Mouse (Mus musculus): ENCODE measurements at regions not wholly inside any gene's neighbourhood (a gene's known extent, or its start where the extent isn't known, plus 50 kb on each side); places are given as distances from the start of the nearest gene placed in this dataset.
A peak's percentile ranks its signal among the peaks of the same experiment; 100 is the strongest.

DNA sequence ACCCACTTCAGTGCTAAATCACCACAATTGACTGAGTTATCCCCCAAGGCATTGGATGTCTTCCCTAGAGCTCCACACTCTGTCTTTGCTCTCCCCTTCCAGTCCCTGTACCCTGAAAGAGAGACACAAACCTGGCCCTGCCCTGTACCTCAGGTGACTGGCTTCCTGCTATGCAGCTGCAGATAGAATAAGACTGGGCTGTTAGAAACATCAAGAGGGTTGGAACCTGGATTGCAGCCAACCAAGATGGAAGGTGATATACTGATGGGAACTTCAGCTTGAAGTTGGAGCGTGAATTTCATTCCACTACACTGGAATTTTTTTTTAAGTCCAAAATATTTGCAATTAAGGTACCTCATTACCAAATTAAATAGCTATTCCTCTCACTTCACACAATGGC lies 379.0 kb upstream of the Mgmt start:
- DNase-seq (ENCODE audit: low read depth, low spot score): no peak

DNA sequence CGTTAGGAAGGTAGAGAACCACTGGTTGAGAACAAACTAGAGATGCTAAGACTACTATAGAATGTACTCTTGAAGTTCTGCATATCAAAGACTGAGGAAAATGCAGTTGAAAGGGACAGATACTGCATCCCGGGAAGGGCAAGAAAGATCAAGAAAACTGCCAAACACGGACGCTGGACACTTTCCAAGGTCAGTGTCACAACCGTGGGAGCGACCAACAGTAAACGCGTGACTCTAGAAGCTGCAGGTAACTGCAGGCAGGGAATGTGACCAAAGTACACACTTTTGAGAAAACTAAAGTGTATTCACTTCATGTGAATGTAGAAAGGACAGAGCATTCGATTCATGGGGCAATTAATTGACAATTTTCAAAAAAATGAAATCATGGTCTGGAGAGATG lies 368.6 kb upstream of the Mgmt start:
- DNase-seq (ENCODE audit: low read depth, low spot score): no peak

DNA sequence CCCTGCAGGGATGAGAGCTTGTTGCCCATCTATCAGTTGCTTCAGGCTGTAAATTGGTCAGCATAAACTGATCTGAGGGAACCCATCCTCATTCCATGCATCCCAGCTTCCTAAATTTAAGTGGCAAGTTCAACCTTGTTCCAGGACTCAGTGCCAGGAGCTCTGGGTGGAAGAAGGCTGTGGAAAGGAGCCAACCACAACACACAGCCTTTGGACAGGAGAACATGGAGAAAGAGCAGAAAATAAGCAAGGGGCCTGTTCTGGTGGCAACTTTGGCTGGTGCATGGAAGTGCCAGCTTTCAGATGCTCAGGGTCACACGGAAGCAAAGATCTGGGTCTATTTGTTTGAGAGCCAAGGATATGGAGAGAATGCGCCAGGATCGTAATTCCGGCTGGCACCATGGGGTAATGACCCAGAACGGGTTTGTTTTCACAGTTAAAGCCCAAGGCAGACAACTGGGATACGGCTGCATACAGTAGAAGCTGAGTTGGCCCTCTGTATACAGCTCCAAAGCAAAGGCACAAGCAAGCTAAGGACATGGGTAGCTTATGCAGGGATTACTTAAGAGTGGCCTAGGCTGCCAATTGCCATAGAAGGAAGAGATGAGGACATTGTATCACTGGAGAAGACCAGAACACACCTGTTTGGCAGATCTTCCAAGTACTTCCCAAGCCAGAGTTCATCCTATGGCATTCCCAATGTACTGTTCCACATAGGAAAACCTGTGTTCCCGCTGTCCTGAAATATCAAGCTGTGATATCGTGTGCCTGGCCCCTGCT lies 364.2 kb upstream of the Mgmt start:
- no peak for DNase-seq (ENCODE audit: low read depth, low spot score)

DNA sequence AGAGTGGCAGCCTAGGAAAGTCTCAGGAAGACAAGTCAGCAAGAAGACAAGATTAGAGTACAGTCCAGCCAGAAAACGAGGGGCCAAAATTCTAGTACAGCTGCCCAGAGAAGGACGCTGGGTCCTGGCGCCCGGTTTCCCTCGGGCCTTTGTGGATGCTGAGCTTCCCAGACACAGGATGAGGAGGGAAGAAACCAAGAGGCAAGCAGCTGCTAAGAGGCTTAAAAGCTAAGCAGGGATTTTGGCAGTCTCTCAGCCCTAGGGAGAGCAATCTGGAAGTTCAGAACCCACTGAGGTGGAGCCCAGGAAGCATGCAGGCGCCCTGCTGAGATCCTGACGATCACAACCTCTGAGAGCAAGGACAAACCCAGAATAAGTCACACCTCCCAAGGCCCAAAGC lies 363.1 kb upstream of the Mgmt start:
- peak; percentile 50 for DNase-seq (ENCODE audit: low read depth, low spot score)

DNA sequence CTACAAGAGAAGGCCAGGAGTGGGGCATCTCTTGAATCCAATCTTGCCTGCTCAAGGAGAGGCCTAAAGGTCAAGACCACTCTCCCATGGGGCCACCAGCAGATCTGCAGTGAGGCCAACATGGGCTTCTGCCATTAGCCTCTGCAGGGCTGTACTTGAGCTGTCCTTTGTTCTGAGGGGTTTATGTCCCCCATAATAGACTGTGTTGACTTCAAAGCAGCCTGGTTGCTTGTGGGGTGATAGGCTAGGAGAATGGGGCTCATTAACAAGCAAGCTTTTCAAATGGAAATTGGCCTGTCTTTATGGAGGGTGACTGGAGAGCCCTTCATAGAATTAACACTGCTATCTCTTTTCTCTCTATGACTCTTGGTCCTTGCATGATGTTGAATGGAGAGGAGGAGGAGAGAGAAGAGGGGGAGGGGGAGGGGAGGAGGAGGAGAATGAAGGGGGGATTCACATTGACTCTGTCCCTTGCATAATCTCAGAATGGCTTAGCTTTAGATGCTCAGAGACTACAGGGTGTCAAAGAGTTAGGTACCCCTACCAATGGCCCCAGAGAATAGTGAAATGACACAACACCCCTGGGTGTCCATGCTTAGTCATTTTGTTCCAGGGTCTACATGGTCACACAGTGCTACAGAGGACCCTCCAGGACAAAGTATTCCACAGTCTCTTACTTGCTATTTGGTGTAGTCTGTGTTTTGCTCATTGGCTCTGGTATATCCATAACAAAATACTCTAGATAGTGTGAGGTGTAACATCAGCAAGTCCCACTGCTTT lies 352.3 kb upstream of the Mgmt start:
- DNase-seq (ENCODE audit: low read depth, low spot score): no peak

DNA sequence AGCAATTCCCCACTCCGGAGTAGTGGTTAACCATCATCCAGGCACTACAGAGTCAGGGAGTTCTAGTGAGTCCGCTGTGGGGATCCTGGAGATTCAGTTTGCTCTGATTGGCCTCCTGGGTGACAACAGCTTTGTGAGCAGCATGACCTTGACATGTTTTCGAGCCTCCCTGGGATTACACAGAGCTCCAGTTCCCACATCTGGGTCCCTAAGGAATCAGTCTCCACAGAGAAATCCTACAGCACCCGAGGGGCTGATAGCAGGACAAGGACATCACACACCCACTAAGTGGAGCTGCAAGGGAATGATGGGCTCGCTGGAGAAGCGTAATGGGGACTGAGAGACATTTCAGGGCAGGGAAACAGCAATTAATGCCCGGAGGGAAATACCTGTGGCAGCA lies 351.5 kb upstream of the Mgmt start:
- DNase-seq (ENCODE audit: low read depth, low spot score): no peak

DNA sequence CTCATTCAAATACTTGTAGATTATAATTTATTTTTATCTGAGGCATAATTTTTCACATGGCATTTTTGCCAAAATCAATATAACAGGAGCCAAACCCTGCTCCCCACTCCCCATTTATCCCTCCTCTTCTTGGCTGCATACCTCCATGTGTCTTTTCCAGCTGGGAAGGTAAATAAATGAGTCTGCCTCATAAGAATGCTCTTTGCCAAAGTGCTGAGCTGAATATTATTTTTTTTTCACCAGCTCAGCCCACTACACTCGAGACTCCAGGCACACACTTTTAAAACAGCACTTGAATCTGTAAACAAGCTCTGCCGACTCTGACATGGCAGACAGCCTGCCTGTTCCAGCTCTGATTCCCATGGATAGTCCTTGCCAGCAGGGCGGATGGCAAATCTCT lies 346.6 kb upstream of the Mgmt start:
- DNase-seq (ENCODE audit: low read depth, low spot score): no peak

DNA sequence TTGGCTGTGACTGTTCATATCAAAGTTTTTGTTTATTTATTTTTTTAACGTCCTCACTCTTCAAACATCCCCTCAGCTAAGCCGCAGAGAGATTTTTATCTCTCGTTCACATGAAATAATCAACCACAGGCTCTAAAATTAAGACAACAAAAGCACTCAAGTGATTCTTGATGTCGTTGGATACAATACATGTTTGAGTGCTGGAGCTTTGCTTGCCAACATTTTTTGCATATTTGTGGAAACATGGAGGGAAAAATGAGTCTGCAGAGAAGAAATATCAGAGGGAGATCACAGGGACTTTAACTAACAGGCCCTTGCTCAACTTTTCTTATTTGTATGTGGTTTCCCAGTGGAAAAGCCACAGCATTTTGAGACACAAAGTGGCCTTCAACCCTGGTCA lies 338.0 kb upstream of the Mgmt start:
- no peak for DNase-seq (ENCODE audit: low read depth, low spot score)

DNA sequence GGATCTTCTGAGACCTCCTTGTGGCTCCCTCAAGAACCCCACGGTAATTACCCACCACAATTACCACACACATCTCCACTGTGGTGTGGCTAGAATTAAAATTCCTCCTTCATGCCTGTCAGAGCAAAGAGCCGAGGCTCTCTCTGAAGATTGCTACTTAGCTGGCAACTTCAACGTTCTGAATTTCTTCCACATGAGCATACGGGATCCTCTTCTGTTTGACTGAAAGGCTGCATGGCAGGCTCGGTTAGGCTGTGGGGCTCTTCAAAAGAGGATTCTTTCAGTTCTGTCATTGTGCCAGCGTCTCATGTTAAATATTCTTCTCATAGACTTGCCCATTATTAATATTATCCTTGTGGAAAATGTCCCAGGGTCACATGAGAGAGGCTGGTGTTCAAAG lies 334.9 kb upstream of the Mgmt start:
- DNase-seq (ENCODE audit: low read depth, low spot score): no peak

DNA sequence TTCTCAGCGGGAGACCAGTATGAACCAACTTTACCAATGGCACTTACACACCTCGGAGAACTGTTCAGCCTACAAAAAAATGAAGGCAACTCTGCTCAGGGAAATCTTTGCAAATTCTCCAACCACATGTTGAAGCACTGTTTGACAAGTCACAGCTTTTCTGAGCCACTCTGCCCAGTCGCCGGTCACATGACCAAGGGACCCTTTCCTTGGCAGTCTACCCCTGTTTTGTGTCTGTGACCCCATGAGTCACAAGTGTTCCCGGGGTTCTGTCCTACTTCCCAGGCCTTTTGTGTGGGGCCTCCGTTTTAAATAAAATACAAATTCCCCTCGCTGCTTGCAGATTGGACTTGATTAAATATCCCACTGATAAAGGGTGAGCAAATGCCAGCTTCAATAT lies 323.5 kb upstream of the Mgmt start:
- no peak for DNase-seq (ENCODE audit: low read depth, low spot score)

DNA sequence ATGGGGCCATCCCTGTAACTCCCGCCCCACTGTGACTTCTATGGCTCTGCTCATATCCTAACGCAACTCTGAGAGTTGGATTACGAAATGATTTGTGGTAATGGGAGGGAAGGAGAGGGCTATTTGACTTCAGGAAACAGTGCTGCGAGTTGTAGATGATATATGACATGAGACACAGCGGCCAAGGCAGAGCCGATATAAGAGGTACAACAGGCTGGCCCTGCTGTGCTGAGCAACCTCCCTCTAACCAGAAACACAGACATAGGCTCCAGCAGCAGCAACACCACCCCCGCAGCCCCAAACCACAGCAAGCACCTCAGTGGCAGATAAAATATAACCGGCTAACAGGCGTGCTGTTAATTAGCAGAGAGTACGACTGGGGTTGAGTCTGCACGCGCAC lies 312.5 kb upstream of the Mgmt start:
- DNase-seq (ENCODE audit: low read depth, low spot score): no peak

DNA sequence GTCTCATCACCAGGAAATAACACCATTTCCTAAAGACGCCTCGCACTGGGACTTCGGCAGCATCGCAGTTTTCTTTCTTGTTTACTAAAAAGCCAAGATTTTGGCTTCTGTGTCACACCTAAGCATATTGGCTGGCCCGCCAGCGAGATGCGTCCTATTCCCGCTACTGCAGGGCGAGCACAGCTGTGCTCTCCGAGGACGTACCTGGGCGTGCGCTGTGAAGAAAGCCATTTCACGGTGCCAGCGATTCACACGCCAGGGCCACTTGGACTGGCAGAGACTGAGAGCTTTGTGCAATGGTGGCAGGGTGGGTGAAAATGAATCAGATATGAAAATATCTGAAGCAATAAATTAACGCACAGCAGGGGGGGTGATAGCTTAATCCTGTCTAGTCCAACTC lies 310.1 kb upstream of the Mgmt start:
- DNase-seq (ENCODE audit: low read depth, low spot score): peak; percentile 26

DNA sequence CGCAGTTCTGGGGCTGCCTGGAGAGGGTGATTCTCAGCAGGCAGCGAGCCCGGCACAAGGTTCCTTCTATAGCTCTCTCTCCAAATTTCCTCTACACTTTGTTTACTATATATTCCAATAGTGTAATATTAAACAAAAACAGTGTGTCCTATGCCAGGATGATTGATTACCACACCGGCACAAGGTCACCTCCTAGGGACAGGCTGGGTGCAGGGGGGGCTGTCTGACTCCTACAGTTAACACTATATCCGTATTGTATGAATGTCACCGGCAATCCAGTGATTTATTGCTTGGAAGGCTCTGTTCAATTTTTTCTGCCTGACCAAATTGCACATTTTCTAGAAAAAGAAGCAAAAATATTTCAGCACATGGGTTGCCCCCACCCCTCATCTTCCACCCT lies 305.9 kb upstream of the Mgmt start:
- DNase-seq (ENCODE audit: low read depth, low spot score): no peak

DNA sequence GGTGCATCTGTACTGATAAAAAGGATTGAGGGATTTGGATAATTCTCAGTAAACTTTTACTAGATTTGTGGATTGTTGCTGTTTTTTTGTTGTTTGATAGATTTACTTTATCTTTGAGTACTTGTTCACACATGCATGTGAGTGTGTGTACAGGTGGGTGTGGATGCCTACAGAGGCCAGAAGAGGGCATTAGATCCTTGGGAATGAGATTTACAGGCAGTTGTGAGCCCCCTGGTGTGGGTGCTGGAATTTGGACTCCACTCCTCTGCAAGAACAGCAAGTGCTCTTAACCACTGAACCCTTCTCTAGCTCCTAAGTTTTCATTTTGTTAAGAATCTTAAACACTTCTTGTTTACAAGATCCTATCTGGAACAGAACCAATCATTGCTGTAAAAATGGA lies 303.5 kb upstream of the Mgmt start:
- DNase-seq (ENCODE audit: low read depth, low spot score): peak; percentile 59

DNA sequence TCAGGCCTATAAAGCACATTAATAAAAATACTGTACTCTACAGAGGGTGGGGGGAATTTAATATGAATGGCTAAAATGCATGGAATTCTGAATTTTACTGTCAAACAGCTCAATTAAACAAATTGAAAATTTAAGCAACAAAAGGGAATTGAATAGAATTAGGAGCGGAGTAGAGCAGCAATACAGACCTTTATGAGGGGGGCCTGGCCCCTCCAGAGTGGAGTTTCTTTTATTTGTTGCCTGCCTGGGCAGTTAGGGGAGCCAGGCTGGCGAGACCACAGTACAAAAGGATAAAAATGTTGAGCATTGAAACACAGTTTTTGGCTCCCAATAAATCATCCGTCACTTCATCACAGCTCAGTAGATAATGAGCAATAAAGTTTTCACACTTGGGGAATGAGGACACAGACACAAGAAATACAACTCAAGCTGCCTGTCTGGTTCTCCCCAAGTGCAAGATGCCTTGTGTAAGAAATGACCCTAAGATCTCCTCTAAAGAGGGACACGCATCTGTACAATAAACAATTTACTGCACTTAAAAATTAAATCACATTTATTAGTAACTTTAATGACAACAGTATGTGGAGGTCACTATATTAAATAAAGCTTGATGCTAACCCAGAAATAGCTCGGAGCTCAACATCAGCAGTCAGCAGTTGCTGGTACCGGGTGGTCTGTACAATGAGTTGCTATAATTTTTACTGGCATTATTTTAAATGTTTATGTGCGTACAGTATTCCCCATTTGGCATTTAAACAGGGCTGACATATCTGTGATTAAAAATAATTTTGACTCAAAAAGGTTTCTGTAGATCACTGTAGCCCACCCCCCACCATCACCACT lies 286.9 kb upstream of the Mgmt start:
- DNase-seq (ENCODE audit: low read depth, low spot score): no peak

DNA sequence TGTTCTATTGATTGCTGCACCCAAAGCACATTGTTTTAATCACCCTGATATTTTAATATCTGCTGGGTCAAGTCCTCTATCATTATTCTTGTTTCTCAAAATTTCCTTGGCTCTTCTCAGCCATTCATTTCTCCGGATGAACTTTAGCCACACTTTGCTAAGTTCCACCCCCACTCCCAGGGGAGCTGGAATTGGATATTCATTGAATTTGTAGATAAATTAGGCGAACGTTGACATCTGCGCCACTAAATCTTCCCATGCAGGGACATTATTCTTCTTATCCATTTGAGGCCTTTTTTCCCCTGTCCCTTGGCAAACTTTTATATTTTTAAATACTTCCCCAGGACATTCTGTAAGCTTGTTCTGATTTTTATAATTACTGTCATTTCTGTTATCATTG lies 280.9 kb upstream of the Mgmt start:
- no peak for DNase-seq (ENCODE audit: low read depth, low spot score)

DNA sequence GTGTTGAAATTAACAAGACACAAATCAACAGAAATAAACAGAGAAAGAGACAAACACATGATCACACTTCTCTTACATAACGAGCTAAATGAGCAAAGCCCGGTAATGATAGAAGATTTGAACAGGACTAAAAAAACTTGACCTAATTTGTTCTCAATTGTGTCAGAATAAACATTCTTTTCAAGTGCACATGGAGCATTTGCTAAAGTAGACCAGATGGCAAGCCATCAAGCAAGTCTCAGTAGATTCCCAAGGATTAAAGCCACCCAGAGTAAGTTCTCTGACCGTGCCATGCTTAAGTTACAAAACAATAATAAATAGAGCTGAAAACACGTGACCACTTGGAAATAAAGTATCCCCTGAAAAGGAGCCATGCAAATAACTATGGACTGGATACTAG lies 269.9 kb upstream of the Mgmt start:
- DNase-seq (ENCODE audit: low read depth, low spot score): no peak

DNA sequence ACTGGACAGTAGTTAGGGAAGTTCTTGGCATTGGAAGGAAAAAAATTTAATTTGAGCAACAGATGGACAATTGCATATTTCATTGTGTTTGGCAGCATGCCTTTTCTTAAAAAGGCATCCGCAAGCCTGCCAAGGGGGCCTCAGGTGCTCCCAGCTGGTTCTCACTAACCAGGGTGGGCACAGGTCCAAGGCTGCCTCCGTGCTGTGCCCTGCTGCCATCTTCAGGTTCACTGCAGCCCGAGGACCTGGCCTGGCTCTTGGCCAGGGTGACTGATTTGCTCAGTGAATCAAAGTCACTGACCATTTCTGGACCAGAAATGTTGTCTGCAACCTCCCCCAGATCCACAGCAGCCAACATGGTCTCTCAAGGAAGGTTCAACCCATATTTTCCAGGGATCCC lies 263.3 kb upstream of the Mgmt start:
- no peak for DNase-seq (ENCODE audit: low read depth, low spot score)

DNA sequence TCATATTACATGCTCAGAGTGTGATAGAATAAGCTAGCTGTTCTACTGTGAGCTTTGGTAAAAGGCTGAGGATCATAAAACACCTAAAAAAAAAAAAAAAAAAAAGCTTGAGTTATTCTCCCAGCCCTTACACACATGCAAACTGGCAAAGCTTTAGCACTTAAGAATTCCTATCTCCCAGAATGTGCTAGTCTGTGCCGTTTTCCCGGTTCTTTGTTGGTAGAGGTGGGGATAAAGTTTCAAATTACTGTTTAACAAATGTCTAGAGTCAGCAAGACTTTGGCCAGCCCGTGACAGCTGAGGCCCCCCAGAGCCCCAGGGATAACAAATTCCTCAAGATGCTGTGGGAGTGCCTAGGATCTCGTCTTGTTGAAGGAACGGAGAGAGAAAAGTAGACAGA lies 254.3 kb upstream of the Mgmt start:
- no peak for DNase-seq (ENCODE audit: low read depth, low spot score)

DNA sequence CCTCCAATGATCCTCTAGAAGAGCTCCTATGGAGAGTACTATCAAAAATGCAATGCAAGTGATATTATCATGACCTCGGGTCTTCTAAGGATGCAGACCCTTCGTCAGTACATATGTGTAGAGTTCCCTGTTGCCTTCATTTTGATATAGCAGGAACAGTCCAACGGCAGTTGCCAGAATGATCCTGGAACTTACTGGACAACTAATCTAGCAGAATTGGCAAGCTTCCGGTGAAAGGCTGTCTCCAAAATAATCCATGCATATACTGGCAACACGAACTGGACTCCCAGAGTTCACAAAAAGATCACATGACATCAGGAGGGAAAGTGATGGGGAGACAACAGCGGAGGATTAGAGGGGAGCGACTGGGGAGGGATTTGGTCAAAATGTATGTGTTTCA lies 253.6 kb upstream of the Mgmt start:
- DNase-seq (ENCODE audit: low read depth, low spot score): no peak

DNA sequence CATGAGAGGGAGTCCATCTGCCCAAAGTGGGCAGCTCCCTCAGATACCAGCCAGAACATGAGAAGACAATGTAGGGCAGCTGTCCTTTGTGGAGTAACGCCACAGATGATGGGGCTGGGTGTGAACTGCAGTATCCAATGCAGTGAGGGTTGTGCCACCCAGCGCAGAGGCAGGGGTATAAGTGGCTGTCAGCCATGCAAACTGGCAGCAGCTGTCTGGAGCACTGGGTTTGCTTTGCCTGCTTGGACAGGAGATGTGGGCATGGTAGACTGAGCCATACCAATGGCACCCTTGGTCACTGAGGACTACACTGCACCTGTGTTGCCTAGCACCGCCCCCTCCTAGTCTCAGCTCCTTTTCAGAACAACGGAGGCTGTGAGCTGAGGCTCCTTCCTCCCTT lies 244.6 kb upstream of the Mgmt start:
- no peak for DNase-seq (ENCODE audit: low read depth, low spot score)

DNA sequence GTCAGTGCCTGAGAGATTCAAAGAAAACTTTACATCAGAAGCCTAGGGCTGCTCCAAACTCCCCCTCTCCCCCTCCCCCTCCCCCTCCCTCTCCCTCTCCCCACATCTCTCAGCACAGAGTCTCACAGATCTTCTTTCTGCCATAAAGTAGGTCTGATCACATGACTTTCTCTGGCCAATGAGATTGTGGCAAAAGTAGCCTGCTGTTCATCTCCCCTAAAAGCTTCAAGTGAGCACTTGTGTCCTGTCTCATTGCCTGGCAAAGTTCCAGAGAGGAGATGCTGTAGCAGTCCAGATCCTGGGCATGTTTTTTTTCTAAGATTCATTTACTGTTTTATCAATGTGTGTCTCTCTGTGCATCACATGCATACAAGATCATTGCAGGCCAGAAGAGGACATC lies 234.5 kb upstream of the Mgmt start:
- DNase-seq (ENCODE audit: low read depth, low spot score): peak; percentile 68

DNA sequence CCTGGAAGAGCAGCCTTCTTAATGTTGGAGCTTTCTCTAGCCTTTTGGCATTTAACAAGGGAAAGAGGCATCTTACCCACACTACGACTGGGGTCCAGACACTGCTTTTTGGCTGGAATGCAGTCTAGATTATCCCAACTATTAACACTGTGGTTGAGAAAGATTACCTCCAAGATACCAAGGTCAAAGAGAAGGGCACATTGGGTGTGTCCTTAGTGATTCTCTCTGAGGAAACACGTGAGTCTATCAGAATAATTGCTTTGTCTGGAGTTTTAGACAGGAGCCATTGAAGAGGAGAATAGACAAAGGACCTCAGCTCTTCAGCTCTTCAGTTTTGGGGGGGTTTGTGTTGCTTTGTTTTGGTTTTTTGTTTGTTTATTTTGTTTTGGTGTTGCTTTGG lies 234.0 kb upstream of the Mgmt start:
- DNase-seq (ENCODE audit: low read depth, low spot score): peak; percentile 73

All from ZHBTc4 (cell line).